Mouse (Mus musculus) induced T-regulatory cell, adult 2 months (primary cell): ENCODE data around the gene Bcl2l11.
"Not testable (repeated sequence)": the region's sequence is repeated elsewhere in the genome, so short reads cannot be mapped to it uniquely, and the experiment has no call there.

Source experiments
- DNase-seq: peaks from one replicate; pipeline ENCODE4 v3.0.0-alpha.2; 2012; ENCODE audit warnings: low read depth

Gene Bcl2l11

GRCm38 (mm10) chr2:128125635-128126470 lies at the start of gene Bcl2l11:
Bcl2l11 (plus strand) TSS chr2:128126038.
- peak; percentile 96 for DNase-seq

DNA sequence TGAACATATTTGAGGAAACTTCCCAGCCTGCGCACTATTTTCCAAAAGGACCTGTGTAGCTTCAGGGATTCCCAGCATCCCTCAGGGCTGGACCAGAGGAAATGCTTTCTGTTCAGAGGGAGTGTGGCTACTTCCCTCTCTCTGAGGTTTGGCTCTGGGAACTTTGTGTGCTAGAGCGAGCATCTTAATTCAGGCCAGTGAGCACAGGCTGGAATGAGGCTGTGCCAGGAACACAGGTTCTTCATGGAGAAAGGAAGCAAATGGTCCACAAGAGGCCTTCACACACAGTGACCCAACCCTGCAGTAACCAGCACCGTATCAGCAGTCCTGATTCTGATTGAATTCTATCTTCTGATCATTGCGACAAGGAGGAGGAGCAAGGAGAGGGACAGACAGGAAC lies 48.9 kb upstream of the Bcl2l11 start:
- no peak for DNase-seq

GRCm38 (mm10) chr2:128078859-128079258 lies 47.0 kb upstream of the Bcl2l11 start:
- peak; percentile 59 for DNase-seq

DNA sequence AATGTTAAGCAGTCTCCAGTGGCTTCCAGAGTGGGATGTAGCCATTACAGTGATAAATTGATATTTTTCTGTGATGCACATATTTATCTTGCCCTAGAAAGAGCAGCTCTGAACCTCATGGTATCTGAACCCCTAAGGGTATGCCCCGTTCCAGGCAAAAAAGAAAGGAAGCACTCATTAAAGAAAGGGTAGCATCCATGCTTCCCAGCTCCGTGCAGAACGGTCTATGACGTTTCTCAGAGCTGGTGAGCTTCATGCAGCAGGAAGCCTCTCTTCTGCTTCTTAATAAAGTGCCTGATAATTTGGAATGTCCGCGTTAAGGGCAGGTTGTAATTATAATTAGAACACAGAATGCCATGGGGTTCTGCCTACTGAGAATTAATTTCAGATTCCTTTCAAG lies 46.5 kb upstream of the Bcl2l11 start:
- no peak for DNase-seq

DNA sequence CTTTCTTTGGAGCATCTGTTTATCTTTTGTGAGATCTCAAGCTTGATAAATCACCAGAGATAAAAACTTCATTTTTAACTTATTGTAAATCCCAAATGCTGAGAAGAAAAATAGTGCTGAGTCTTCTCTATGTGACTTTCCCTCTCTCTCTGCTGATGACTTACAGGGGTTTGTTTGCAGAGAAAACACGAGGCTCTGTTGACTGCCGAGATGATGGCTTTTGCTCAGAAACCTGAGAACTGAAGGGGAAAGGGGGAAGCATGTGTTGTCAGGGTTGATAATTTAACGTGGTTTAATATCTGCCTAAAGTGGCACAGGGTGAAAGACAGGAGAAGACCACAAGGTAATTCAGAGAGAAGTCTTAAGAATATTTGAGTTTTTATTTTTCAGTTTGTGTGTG lies 42.0 kb upstream of the Bcl2l11 start:
- no peak for DNase-seq

DNA sequence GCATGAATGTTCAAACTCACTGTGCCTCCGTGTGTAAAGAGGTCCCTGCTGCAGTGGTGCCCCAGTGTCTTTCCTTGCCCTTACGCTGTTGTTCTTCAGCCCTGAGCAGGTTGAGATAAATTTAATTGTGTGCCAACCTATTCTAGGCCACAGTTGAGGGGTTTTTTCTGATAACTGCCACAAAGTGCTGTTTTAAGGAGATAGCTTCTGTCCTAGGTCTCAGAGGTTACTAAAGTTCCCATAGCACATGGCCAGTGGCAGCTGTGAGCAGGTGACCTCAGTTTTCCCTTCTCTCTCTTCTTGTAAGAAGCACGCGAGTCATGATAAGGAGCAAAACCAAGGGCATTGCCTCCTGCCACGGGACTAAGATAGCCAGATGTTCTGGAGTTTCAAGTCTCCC lies 41.2 kb upstream of the Bcl2l11 start:
- peak; percentile 24 for DNase-seq

GRCm38 (mm10) chr2:128085481-128085880 lies 40.4 kb upstream of the Bcl2l11 start:
- peak; percentile 38 for DNase-seq

GRCm38 (mm10) chr2:128086301-128086886 lies 39.4 kb upstream of the Bcl2l11 start:
- peak; percentile 22 for DNase-seq

DNA sequence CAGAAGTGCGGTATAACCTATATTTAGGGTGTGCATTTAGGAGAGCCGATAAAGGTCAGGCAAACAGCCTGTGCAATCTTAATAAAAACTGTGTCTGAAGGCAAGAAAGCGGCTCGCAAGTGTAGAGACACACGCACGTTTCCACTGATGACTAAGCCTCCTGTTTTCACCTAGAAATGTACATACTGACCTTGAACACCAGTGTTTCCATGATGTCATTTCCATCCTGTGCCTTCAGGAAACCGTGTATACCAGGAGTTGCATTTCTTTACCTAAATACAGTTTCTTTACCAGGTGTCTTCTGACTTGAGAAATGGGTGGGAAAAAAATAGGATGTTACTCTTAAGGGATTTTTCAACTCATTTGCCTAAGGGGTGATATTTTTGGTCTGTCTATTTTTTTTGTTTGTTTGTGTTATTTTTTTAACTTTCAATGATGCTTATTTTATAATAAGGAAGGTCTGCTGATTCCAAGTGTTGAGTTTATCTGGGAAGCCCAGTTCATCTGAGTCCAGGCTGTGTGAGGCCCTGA lies 38.8 kb upstream of the Bcl2l11 start:
- DNase-seq, result peak; percentile 88

GRCm38 (mm10) chr2:128087798-128088545 lies 37.9 kb upstream of the Bcl2l11 start:
- DNase-seq, result peak; percentile 69

GRCm38 (mm10) chr2:128090283-128090885 lies 35.5 kb upstream of the Bcl2l11 start:
- peak; percentile 75 for DNase-seq

DNA sequence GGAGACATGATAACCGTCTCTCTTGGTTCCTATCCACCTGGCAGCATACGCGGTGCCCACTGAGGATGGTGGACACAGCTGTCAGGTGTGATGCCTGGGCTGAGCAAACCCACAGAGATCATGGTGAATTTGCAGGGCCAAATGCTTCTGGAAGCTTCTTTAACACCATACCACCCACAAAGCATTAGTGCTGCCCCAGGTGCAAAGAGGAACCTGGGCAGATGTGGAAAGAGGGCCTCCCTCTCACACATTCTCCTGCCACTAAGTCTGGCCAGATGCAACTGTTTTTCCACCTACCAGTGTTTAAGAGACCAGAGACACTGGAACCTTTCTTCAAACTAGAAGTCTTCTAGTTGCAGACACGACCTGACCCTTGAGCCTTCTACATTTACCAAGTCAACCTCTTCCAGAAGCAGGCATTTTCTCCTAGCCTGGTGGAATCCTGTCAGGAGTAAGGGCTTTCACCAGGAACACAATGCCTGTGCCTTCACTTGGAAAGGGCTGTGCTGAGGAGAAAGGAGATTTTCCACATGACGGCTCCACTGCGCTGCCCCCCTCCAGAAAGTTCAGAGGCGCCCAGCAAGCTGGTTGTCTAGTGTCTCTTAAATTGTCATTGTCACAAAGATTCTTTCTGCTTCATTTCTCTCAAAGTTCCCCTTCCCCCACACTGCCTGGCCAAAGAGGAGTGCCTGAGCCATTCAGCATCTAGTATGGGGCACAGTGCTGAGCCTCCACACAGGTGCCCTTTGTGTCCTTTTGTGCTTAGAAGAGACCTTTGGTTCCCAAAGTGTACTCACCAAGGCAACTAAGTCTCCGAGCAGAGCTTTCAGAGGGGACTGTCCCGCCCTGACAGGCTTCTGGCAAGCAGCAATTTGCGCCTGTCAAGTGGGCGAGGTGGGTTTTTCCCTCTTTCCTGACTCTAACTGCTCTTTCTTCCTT lies 34.1 kb upstream of the Bcl2l11 start:
- peak; percentile 85 for DNase-seq

DNA sequence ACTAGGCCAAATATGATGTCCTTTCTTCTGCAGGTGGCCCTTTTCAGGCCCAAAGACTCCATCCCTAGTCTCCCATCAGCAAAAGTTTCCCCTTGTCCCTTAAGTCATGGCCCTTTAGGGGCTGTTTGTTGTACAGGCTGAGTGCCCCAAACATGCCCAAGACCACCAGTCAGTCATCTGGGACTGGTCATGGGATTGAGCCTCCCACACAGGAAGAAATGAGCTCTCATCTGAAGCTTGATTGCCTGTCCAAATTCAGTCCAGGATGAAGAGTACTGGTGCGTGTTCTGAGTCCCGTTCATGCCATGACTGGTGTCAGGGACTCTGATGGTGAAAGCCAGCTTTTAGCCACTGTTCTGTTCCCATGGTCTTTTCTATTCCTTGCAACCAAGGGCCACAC lies 33.4 kb upstream of the Bcl2l11 start:
- DNase-seq, result no peak

DNA sequence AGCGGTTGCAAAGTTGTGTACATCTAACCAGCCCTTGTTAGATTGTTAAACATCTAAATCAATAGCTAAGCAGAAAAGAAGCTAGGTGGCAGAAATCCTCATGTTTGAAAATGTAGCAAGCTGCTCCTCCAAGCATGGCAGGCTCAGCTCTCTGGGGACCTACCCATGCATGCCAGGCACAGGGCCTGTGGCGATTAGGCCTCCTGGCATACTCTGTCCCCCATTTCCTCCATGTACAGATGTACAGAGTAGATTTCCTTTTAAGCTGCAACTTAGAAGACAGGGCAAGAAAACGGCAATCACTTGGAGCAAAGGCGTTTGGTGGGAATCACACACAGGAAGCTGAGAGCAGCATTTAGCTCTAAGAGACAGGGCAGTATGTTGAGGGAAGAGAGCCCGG lies 31.6 kb upstream of the Bcl2l11 start:
- DNase-seq, result no peak

DNA sequence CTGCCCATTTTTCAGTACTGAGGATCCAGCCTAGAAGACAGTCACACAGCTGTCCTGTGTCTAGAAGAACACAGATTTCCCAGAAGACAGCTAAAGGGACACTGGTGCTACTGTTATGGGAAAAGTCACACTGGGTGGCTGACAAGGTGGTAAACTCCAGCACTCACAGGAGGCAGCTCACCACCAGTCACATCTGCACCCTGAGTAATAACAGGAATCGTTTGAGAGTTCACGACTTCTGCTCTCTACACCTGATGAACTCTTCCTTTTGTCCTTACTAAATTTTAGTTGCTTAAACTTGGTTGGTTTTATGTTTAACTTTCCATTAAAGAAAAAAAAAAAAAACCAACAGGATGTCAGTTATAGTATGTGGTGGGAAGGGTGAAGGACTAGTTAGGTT lies 31.2 kb upstream of the Bcl2l11 start:
- peak; percentile 66 for DNase-seq

DNA sequence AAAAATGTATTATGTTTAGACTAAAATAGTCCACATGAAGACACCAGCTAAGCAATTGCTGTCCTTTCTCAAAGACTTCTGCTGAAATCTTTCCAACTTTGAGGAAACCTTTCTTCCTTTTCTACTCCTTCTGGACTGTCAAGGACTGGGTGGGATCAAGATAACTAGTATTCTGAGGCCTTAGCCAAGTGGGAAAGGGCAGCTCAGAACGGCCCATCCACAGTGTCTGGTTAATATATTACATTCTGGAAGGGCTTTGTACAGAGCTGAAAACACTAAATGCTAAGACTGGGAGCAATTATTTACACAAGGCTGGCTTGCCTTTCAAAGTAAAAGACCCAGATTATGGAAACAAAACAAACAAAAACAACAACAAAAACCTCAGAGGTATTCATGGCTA lies 30.6 kb upstream of the Bcl2l11 start:
- no peak for DNase-seq

DNA sequence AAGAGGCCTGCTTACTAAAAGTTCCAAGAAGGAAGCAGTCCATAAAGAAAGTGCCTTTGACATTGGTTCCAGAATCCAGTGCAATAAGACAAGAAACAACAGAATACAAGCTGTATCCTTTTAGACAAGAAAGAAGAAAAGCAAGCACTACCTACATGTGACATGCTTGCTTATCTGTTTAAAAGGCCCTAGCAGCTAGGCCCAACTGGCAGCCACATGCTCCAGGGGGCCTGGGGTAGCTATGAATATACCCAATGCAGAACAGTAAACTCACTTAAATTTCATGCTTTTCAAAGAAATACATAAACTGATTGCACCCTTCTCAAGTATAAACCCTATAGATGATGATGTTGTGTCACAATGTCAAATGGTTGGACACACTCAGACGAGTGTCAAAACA lies 29.8 kb upstream of the Bcl2l11 start:
- no peak for DNase-seq

GRCm38 (mm10) chr2:128098118-128098517 lies 27.7 kb upstream of the Bcl2l11 start:
- DNase-seq, result not testable (repeated sequence)

GRCm38 (mm10) chr2:128102086-128102485 lies 23.8 kb upstream of the Bcl2l11 start:
- DNase-seq, result no peak

- DNase-seq, result no peak
Measured at GRCm38 (mm10) chr2:128104815-128105214, 21.0 kb upstream of the Bcl2l11 start.

DNA sequence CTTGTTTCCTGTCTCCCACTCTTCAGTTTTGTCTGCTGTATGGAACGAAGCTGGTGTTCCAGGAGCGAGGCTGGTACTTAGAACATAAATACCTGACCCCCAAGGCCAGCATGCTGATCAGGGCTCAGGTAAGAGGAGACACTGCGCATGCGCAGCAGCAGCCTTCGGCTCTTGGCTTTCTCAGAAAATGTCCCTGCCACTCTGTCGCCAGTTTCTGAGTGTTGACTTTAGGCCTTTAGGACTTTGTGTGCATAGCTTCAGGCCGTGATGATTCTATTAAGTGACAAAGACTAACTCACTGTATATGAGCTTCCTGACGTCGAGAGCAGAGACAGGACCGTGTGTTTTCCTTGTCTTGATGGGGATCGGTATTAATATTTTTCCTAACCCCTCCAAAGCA lies 20.2 kb upstream of the Bcl2l11 start:
- no peak for DNase-seq
